Mouse (Mus musculus) forebrain, embryonic 11.5 days (tissue): ENCODE data around the gene Ubl3. TPM values are rescaled to one million over a fixed set of nuclear protein-coding genes. Genes with fewer than 3 reads are reported as not detected.

Source experiments
- ATAC-seq: fragments of 200-750 bp; cut with Nextera tagmentation; replicated peaks from 2 replicates; pipeline ENCODE4 v1.8.0; 2017; ENCODE audit warnings: moderate TSS enrichment; ENCODE audit not compliant: low FRiP score
- DNase-seq: peaks from one replicate; pipeline ENCODE4 v3.0.0-alpha.2; 2017; ENCODE audit warnings: low spot score
- H3K27ac ChIP-seq: fragments of 300-500 bp; sonication (generic); 2 replicates; pipeline ENCODE4 v1.5.1; 2014; ENCODE audit warnings: low read depth, low read length
- H3K27me3 ChIP-seq: fragments of 300-500 bp; sonication (generic); 2 replicates; pipeline ENCODE4 v1.6.1; 2014; ENCODE audit warnings: mild to moderate bottlenecking, low read length, mixed read lengths; ENCODE audit not compliant: control insufficient read depth, insufficient read depth
- H3K36me3 ChIP-seq: fragments of 300-500 bp; sonication (generic); 2 replicates; pipeline ENCODE4 v1.6.1; 2014; ENCODE audit warnings: mild to moderate bottlenecking, low read length, moderate library complexity, mixed read lengths; ENCODE audit not compliant: control insufficient read depth, insufficient read depth
- H3K4me1 ChIP-seq: fragments of 300-500 bp; sonication (generic); replicated peaks from 2 replicates; pipeline ENCODE4 v1.6.1; 2014; ENCODE audit warnings: low read length, mixed read lengths; ENCODE audit not compliant: control insufficient read depth, insufficient read depth
- H3K4me2 ChIP-seq: fragments of 300-500 bp; sonication (generic); 2 replicates; pipeline ENCODE4 v1.6.1; 2014; ENCODE audit warnings: low read depth, mild to moderate bottlenecking, low read length, moderate library complexity, mixed read lengths; ENCODE audit not compliant: severe bottlenecking
- H3K4me3 ChIP-seq: fragments of 300-500 bp; sonication (generic); 2 replicates; pipeline ENCODE4 v1.5.1; 2014; ENCODE audit warnings: low read depth, low read length
- H3K9ac ChIP-seq: fragments of 300-500 bp; sonication (generic); 2 replicates; pipeline ENCODE4 v1.6.1; 2014; ENCODE audit warnings: low read length
- H3K9me3 ChIP-seq: fragments of 300-500 bp; sonication (generic); 2 replicates; pipeline ENCODE4 v1.6.1; 2016; ENCODE audit warnings: low read length, mixed read lengths; ENCODE audit not compliant: control insufficient read depth
- WGBS: fragments of 180-500 bp; shearing (Covaris S2); extraction: QIAGEN DNeasy Blood & Tissue Kit; methylation state at CpG from one replicate; pipeline ENCODE4 v1.1.7; 2014; 5-methylcytosine and 5-hydroxymethylcytosine counted together
- polyA plus RNA-seq: library from polyadenylated mRNA; unstranded; fragments of >200 nt; fragmentation: Nextera tagmentation; extraction: Ambion mirVana; gene quantifications from 2 replicates; pipeline ENCODE4 v1.2.1, GENCODE M21; 2014

The Ubl3 gene
- polyA plus RNA-seq, 1 experiment from 2014 or later = 84.2 TPM

- no peak for ATAC-seq
- Histone ChIP-seq H3K4me3 (no peak overlapping the region), H3K9me3 (no peaks in the 10 kb centered on the region), H3K27ac (no peak overlapping the region), H3K4me2 (no peak overlapping the region), H3K9ac (no peak overlapping the region), H3K4me1 (no peaks in the 10 kb centered on the region), H3K36me3 (no peaks in the 10 kb centered on the region; the same call in 1 of the 2 replicates), H3K27me3 (no peaks in the 10 kb centered on the region)
- DNase-seq = no peak
- WGBS = 90% methylated on average over 2 of the region's 2 CpGs
Measured at GRCm38 (mm10) chr5:148510265-148510664, 42.3 kb downstream of the Ubl3 start.

GRCm38 (mm10) chr5:148509731-148510130 is 42.9 kb downstream of the Ubl3 start:
- ATAC-seq (no peak), DNase-seq (peak; percentile 8)
- Histone ChIP-seq H3K4me3 (no peak overlapping the region), H3K4me2 (no peak overlapping the region), H3K36me3 (no peaks in the 10 kb centered on the region; the same call in 1 of the 2 replicates), H3K9me3 (no peaks in the 10 kb centered on the region), H3K9ac (no peak overlapping the region), H3K27me3 (no peaks in the 10 kb centered on the region), H3K27ac (no peak overlapping the region), H3K4me1 (no peaks in the 10 kb centered on the region)
- WGBS = 89% methylated on average over 7 of the region's 7 CpGs

- 87% methylated on average over 11 of the region's 11 CpGs for WGBS
- Histone ChIP-seq H3K9ac (no peak overlapping the region), H3K4me3 (no peak overlapping the region), H3K4me2 (no peak overlapping the region), H3K9me3 (no peaks in the 10 kb centered on the region), H3K4me1 (no peaks in the 10 kb centered on the region), H3K36me3 (no peaks in the 10 kb centered on the region; the same call in 1 of the 2 replicates), H3K27me3 (no peaks in the 10 kb centered on the region), H3K27ac (no peak overlapping the region)
- peak; percentile 23 for DNase-seq
- ATAC-seq = no peak
Measured at GRCm38 (mm10) chr5:148508901-148509604, 43.5 kb downstream of the Ubl3 start.

- H3K36me3 ChIP-seq = no peaks in the 10 kb centered on the region; the same call in 1 of the 2 replicates
- DNase-seq (no peak), ATAC-seq (no peak)
- H3K9me3 ChIP-seq = no peaks in the 10 kb centered on the region
- no peaks in the 10 kb centered on the region for H3K4me1 ChIP-seq
- no peak overlapping the region for H3K4me2 ChIP-seq
- no peak overlapping the region for H3K9ac ChIP-seq
- no peak overlapping the region for H3K4me3 ChIP-seq
- H3K27me3 ChIP-seq = no peaks in the 10 kb centered on the region
- no peak overlapping the region for H3K27ac ChIP-seq
- WGBS = 95% methylated on average over 17 of the region's 17 CpGs
Measured at GRCm38 (mm10) chr5:148505381-148505780, 47.2 kb downstream of the Ubl3 start.

DNA sequence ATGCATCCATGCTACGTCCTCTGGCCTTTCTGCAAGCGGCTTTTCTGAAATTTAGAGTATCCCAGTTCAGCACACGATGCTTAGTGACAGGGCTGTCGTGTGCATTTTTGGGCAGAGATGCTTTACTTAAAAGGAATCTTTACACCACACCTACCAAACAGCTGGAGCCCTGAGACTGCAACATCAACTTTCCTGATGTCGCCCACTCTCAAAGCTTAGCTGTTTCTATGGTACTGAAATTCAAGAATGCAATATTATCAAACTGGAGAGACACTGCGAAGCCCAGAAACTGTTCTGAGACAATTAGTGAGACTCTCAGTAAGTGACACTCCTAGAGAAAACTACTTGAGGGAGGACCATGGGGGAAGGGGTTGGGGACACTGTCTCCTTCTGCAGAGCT is 50.4 kb downstream of the Ubl3 start:
- 96% methylated on average over 6 of the region's 6 CpGs for WGBS
- Histone ChIP-seq H3K9ac (no peak overlapping the region), H3K9me3 (no peaks in the 10 kb centered on the region; the same call in 1 of the 2 replicates), H3K4me1 (no peaks in the 10 kb centered on the region), H3K36me3 (no peaks in the 10 kb centered on the region; the same call in 1 of the 2 replicates), H3K27ac (no peak overlapping the region), H3K4me2 (no peak overlapping the region), H3K4me3 (no peak overlapping the region), H3K27me3 (no peaks in the 10 kb centered on the region)
- DNase-seq (no peak), ATAC-seq (no peak)

DNA sequence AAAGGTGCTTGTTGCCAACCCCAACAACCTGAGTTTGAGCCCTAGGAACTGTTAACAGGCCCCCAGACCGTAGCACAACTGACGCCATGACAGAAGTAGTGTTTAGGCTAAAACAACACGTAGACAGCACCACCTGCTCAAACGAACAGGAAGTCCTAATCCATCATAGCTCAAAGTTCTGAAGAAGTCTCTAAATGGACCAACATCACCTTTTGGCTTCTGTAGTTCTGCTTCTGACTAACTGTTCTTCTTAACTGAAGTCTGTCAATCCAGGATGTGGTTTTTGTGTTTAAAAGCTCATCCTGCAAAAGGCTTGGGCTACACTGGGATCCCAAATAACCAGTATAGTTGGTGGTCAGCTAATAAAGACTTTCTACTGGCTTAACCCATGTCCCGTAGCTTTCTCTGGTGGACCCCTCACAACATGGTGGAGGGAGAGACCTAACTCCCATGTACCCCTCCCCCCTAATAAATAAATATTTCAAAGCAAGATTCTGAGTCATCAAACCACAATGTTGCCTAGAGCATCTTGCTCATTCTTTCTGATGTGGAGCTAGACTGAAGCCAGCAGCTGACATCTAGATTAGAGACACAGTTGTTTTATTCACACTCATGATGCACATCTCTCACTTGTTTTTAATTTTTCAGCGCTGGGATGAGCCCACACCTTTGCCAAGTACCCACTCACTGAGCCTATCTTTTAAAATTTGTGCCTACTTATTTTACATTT is 51.2 kb downstream of the Ubl3 start:
- whole genome bisulfite sequencing = 87% methylated on average over 6 of the region's 6 CpGs
- H3K27me3 ChIP-seq = no peaks in the 10 kb centered on the region
- DNase-seq (no peak), ATAC-seq (no peak)
- no peaks in the 10 kb centered on the region; the same call in 1 of the 2 replicates for H3K9me3 ChIP-seq
- H3K9ac ChIP-seq = no peak overlapping the region
- no peaks in the 10 kb centered on the region for H3K4me1 ChIP-seq
- H3K4me2 ChIP-seq = no peak overlapping the region
- H3K36me3 ChIP-seq = no peaks in the 10 kb centered on the region; the same call in 1 of the 2 replicates
- H3K4me3 ChIP-seq = no peak overlapping the region
- H3K27ac ChIP-seq = no peak overlapping the region

- ATAC-seq = no peak
- 92% methylated on average over 8 of the region's 8 CpGs for WGBS
- Histone ChIP-seq H3K27ac (no peak overlapping the region), H3K4me1 (no peaks in the 10 kb centered on the region), H3K4me3 (no peak overlapping the region), H3K9me3 (no peaks in the 10 kb centered on the region; the same call in 1 of the 2 replicates), H3K27me3 (no peaks in the 10 kb centered on the region), H3K4me2 (no peak overlapping the region), H3K9ac (no peak overlapping the region), H3K36me3 (no peaks in the 10 kb centered on the region)
- no peak for DNase-seq
Measured at GRCm38 (mm10) chr5:148500516-148500915, 52.1 kb downstream of the Ubl3 start.

DNA sequence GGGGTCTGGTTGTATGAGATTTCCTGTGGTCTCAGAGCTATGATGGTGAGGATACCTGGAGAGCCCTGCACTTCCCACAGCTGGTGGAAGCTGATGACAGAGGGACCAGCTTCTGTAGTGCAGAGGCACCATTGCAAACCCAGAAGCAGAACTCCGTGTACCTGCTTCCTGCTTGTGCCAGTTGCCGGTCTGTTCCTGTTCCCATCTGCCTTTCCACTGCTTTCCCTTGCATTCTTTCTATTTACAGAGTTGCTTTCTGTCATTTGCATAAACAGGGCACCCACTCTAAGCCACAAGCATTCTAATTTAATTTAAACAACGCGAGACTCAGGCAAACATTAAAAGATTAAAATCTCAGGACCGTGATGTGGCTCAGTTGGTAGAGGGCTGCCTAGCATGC is 53.0 kb downstream of the Ubl3 start:
- DNase-seq (no peak), ATAC-seq (no peak)
- no peak overlapping the region for H3K9ac ChIP-seq
- H3K36me3 ChIP-seq = no peaks in the 10 kb centered on the region
- no peak overlapping the region for H3K4me2 ChIP-seq
- H3K4me3 ChIP-seq = no peak overlapping the region
- 82% methylated on average over 5 of the region's 5 CpGs for WGBS
- no peaks in the 10 kb centered on the region; the same call in 1 of the 2 replicates for H3K9me3 ChIP-seq
- no peaks in the 10 kb centered on the region for H3K27me3 ChIP-seq
- H3K4me1 ChIP-seq = no peaks in the 10 kb centered on the region
- H3K27ac ChIP-seq = no peak overlapping the region
